ENCODE assay signal across 8 mouse cellular contexts in genomic region chr14:30671095-30671985, GRCm38 (mm10). TPM values are rescaled to one million over a fixed set of nuclear protein-coding genes. Genes with fewer than 3 reads are reported as not detected.
DNase-seq lines count a peak whose midpoint lies in the region; ATAC-seq and TF ChIP-seq lines count a peak whose summit lies in the region.

No protein-coding gene starts in this region.

- no peaks in the 10 kb centered on the region for H3K9me3 ChIP-seq in CH12.LX (replicated peaks; ENCODE audit: low read length)
- H3K9me3 ChIP-seq in liver, embryonic 15.5 days (replicated peaks): no peaks in the 10 kb centered on the region
- no peaks in the 10 kb centered on the region for H3K9me3 ChIP-seq in heart, embryonic 11.5 days (replicated peaks; ENCODE audit: control insufficient read depth, low read length)

- H3K36me3 ChIP-seq in CH12.LX (replicated peaks in 1 of 2; ENCODE audit: control insufficient read depth in 1 of 2, insufficient read depth in 1 of 2, low read length in 1 of 2): peaks cover 56 to 92% of the 10 kb centered on the region in 2 experiments
- H3K36me3 ChIP-seq in liver, embryonic 15.5 days (replicated peaks): peaks cover 47% of the 10 kb centered on the region
- H3K36me3 ChIP-seq in heart, embryonic 11.5 days (ENCODE audit: control insufficient read depth, insufficient read depth, low read length): peaks cover 7% of the 10 kb centered on the region

- 0 out of 2 replicates have a peak, but pooled peaks have one; percentile 10 for ATAC-seq in liver, embryonic 15.5 days (ENCODE audit: insufficient read depth)
- ATAC-seq in heart, embryonic 11.5 days (replicated peaks; ENCODE audit: insufficient number of reproducible peaks, low FRiP score, low TSS enrichment): no peak
- ATAC-seq in CD4-positive, CD25-positive, alpha-beta regulatory T cell, adult 4 months: no peak

- no peak overlapping the region for H3K4me2 ChIP-seq in CH12.LX (ENCODE audit: insufficient read depth, low read depth, poor library complexity, severe bottlenecking)
- H3K4me2 ChIP-seq in liver, embryonic 15.5 days: no peak overlapping the region
- H3K4me2 ChIP-seq in heart, embryonic 11.5 days: no peak overlapping the region

- H3K9ac ChIP-seq in CH12.LX (ENCODE audit: insufficient read depth, low read depth): no peak overlapping the region
- H3K9ac ChIP-seq in liver, embryonic 15.5 days: no peak overlapping the region
- H3K9ac ChIP-seq in heart, embryonic 11.5 days (ENCODE audit: low read depth, low read length): no peak overlapping the region

- TF ChIP-seq CTCF in CH12.LX (conservative IDR thresholded peaks at IDR 0.05 in 1 of 2, IDR thresholded peaks at IDR 0.05 in 1 of 2; ENCODE audit: low read depth in 2 of 2, low read length in 2 of 2): no peak

- peak overlapping the region; percentile 20; the same call in 1 of the 2 replicates for H3K27ac ChIP-seq in CH12.LX (ENCODE audit: insufficient read depth, low read depth)
- peak overlapping the region; percentile 55; the same call in 1 of the 2 replicates for H3K27ac ChIP-seq in liver, embryonic 15.5 days (replicated peaks)
- H3K27ac ChIP-seq in heart, embryonic 11.5 days (ENCODE audit: low read depth, low read length): no peak overlapping the region

- dilution Hi-C loops in CH12.LX (cut with MboI; ENCODE audit: extremely low pct_ligation_motif_present, extremely low pct_unique_long_range_greater_than_20kb, low sequenced_read_pairs): no loop called here

- no peak overlapping the region for H3K4me3 ChIP-seq in CH12.LX (replicated peaks in 1 of 3; ENCODE audit: low read depth in 2 of 3, low read length in 2 of 3, poor library complexity in 1 of 3)
- H3K4me3 ChIP-seq in liver, embryonic 15.5 days (replicated peaks): no peak overlapping the region
- H3K4me3 ChIP-seq in heart, embryonic 11.5 days (ENCODE audit: low read depth, low read length): no peak overlapping the region

- H3K27me3 ChIP-seq in CH12.LX (replicated peaks): no peaks in the 10 kb centered on the region
- H3K27me3 ChIP-seq in liver, embryonic 15.5 days: no peaks in the 10 kb centered on the region
- no peaks in the 10 kb centered on the region for H3K27me3 ChIP-seq in heart, embryonic 11.5 days (ENCODE audit: control insufficient read depth, insufficient read depth, low read length)

- no peak for TF ChIP-seq POLR2A in CH12.LX (IDR thresholded peaks at IDR 0.05; ENCODE audit: low read depth, low read length)

- intact Hi-C loops in left cerebral cortex, postnatal 4 days (cut with DNase I): loop anchor here (5.0 kb wide), 1 partner anchor 79 kb away; no protein-coding TSS in a partner anchor

- peaks cover 0 to 26% of the 10 kb centered on the region in 2 experiments; a peak in 2 of 4 replicates for H3K4me1 ChIP-seq in CH12.LX (ENCODE audit: control insufficient read depth in 1 of 2, insufficient read depth in 2 of 2)
- H3K4me1 ChIP-seq in liver, embryonic 15.5 days (replicated peaks): peaks cover 20% of the 10 kb centered on the region
- no peaks in the 10 kb centered on the region for H3K4me1 ChIP-seq in heart, embryonic 11.5 days (ENCODE audit: control insufficient read depth, insufficient read depth, low read length)

- peak; percentile 39 to 54 for DNase-seq in left cerebral cortex, adult 18-20 months (ENCODE audit: low spot score in 2 of 2)
- DNase-seq in left cerebral cortex, postnatal 4 days: no peak
- DNase-seq in CH12.LX (ENCODE audit: extremely low read depth): no peak
- peak; percentile 72 for DNase-seq in adrenal gland, postnatal 36 days
- no peak for DNase-seq in B cell, adult 2 months

- TF ChIP-seq RAD21 in CH12.LX (IDR thresholded peaks at IDR 0.05; ENCODE audit: low read depth, low read length): no peak

- H3K79me2 ChIP-seq in CH12.LX (replicated peaks; ENCODE audit: control insufficient read depth, extremely low read depth, insufficient read depth, poor library complexity, severe bottlenecking): no peaks in the 10 kb centered on the region

- in situ Hi-C loops in CH12.LX (cut with MboI; ENCODE audit: low pct_ligation_motif_present, low pct_unique_long_range_greater_than_20kb, low sequenced_read_pairs): loop anchor here (5.0 kb wide), 1 partner anchor 84 kb away; no protein-coding TSS in a partner anchor

- no peak for TF ChIP-seq EP300 in CH12.LX (IDR thresholded peaks at IDR 0.05; ENCODE audit: low read length)

- WGBS in liver, embryonic 15.5 days (ENCODE audit: insufficient replicate concordance): 62% methylated on average over 15 of the region's 15 CpGs
- WGBS in heart, embryonic 11.5 days (ENCODE audit: insufficient replicate concordance): 65% methylated on average over 15 of the region's 15 CpGs

TF ChIP-seq in CH12.LX, 34 proteins besides CTCF, POLR2A, EP300 and RAD21:
- no peak for TF ChIP-seq MAZ (IDR thresholded peaks at IDR 0.05; ENCODE audit: low read depth, low read length)
- TF ChIP-seq PAX5 (IDR thresholded peaks at IDR 0.05; ENCODE audit: low read length): no peak
- no peak for TF ChIP-seq KAT2A (IDR thresholded peaks at IDR 0.05; ENCODE audit: insufficient replicate concordance, low read length)
- no peak for TF ChIP-seq JUN (IDR thresholded peaks at IDR 0.05; ENCODE audit: insufficient read depth, low read depth, low read length)
- no peak for TF ChIP-seq MEF2A (IDR thresholded peaks at IDR 0.05; ENCODE audit: borderline replicate concordance, low read depth, low read length)
- no peak for TF ChIP-seq ZMIZ1 (IDR thresholded peaks at IDR 0.05; ENCODE audit: low read depth, low read length)
- no peak for TF ChIP-seq E2F4 (IDR thresholded peaks at IDR 0.05; ENCODE audit: insufficient replicate concordance, low read depth, low read length)
- TF ChIP-seq USF1 (IDR thresholded peaks at IDR 0.05; ENCODE audit: low read depth, low read length): no peak
- TF ChIP-seq CHD2 (IDR thresholded peaks at IDR 0.05; ENCODE audit: low read length): no peak
- TF ChIP-seq SIN3A (IDR thresholded peaks at IDR 0.05; ENCODE audit: low read length): no peak
- TF ChIP-seq MXI1 (IDR thresholded peaks at IDR 0.05; ENCODE audit: low read depth, low read length): no peak
- TF ChIP-seq NELFE (IDR thresholded peaks at IDR 0.05; ENCODE audit: low read depth, low read length): no peak
- no peak for TF ChIP-seq ETS1 (conservative IDR thresholded peaks at IDR 0.05; ENCODE audit: low read depth, low read length)
- TF ChIP-seq ELF1 (IDR thresholded peaks at IDR 0.05; ENCODE audit: low read depth, low read length): no peak
- TF ChIP-seq TBP (conservative IDR thresholded peaks at IDR 0.05; ENCODE audit: low read depth, low read length): no peak
- no peak for TF ChIP-seq POLR2AphosphoS2 (IDR thresholded peaks at IDR 0.05; ENCODE audit: low read depth, low read length)
- no peak for TF ChIP-seq IRF4 (IDR thresholded peaks at IDR 0.05; ENCODE audit: low read depth, low read length)

RNA-seq across cellular contexts. Expression of gene Rft1, which starts 17.2 kb away (rescaled TPM):
- total RNA-seq in left cerebral cortex, adult 18-20 months (2021): 10 to 100 TPM; 10.0 to 10.4 TPM
- 10 to 100 TPM in 1 of 2 experiments, 1 to 10 TPM in 1; 8.3 to 11.9 TPM for total RNA-seq in left cerebral cortex, postnatal 4 days (2021)
- 12.0 and 13.5 TPM in 2 replicates for total RNA-seq in CH12.LX (2012; rRNA removed)
- 25.8 and 26.0 TPM in 2 replicates for total RNA-seq in CH12.LX (2014; rRNA removed)
- polyA plus RNA-seq in CH12.LX (2012; ENCODE audit: insufficient read length, low read depth): 15.3 and 17.7 TPM in 2 replicates
- total RNA-seq in adrenal gland, postnatal 36 days (2021): 10 to 100 TPM; 25.5 to 33.2 TPM
- 3.8 and 4.3 TPM in 2 replicates for polyA plus RNA-seq in liver, embryonic 15.5 days (2015; fragmentation: Nextera tagmentation; extraction: Ambion mirVana)
- 10.3 and 12.3 TPM in 2 replicates for polyA plus RNA-seq in heart, embryonic 11.5 days (2014; fragmentation: Nextera tagmentation; extraction: Ambion mirVana)
- 10 to 100 TPM; 12.8 to 20.0 TPM for polyA plus RNA-seq in CD4-positive, CD25-positive, alpha-beta regulatory T cell, adult 4 months (2017; shearing (Covaris generic))

RNA-seq across cellular contexts. Expression of gene Sfmbt1, which starts 43.3 kb away (rescaled TPM):
- 10 to 100 TPM; 39.3 to 41.0 TPM for total RNA-seq in left cerebral cortex, adult 18-20 months (2021)
- total RNA-seq in left cerebral cortex, postnatal 4 days (2021): 10 to 100 TPM; 28.3 to 32.4 TPM
- total RNA-seq in CH12.LX (2012; rRNA removed) (5.1 and 5.8 TPM in 2 replicates), CH12.LX (2014; rRNA removed) (2.0 and 2.4 TPM in 2 replicates)
- polyA plus RNA-seq in CH12.LX (2012; ENCODE audit: insufficient read length, low read depth): 5.6 and 6.0 TPM in 2 replicates
- total RNA-seq in adrenal gland, postnatal 36 days (2021): 10 to 100 TPM; 27.8 to 29.2 TPM
- 12.5 and 12.8 TPM in 2 replicates for polyA plus RNA-seq in liver, embryonic 15.5 days (2015; fragmentation: Nextera tagmentation; extraction: Ambion mirVana)
- 12.0 and 13.2 TPM in 2 replicates for polyA plus RNA-seq in heart, embryonic 11.5 days (2014; fragmentation: Nextera tagmentation; extraction: Ambion mirVana)
- 10 to 100 TPM; 10.8 to 12.6 TPM for polyA plus RNA-seq in CD4-positive, CD25-positive, alpha-beta regulatory T cell, adult 4 months (2017; shearing (Covaris generic))

RNA-seq across cellular contexts. Expression of gene Prkcd, which starts 45.3 kb away (rescaled TPM):
- total RNA-seq in left cerebral cortex, adult 18-20 months (2021): 10 to 100 TPM; 11.4 to 12.7 TPM
- 10 to 100 TPM; 39.5 to 41.4 TPM for total RNA-seq in left cerebral cortex, postnatal 4 days (2021)
- total RNA-seq in CH12.LX (2012; rRNA removed) (109 and 110 TPM in 2 replicates), CH12.LX (2014; rRNA removed) (119 and 122 TPM in 2 replicates)
- 186 and 189 TPM in 2 replicates for polyA plus RNA-seq in CH12.LX (2012; ENCODE audit: insufficient read length, low read depth)
- total RNA-seq in adrenal gland, postnatal 36 days (2021): 100 to 1,000 TPM; 101 to 162 TPM
- 20.0 and 21.5 TPM in 2 replicates for polyA plus RNA-seq in liver, embryonic 15.5 days (2015; fragmentation: Nextera tagmentation; extraction: Ambion mirVana)
- 25.5 and 28.1 TPM in 2 replicates for polyA plus RNA-seq in heart, embryonic 11.5 days (2014; fragmentation: Nextera tagmentation; extraction: Ambion mirVana)
- polyA plus RNA-seq in CD4-positive, CD25-positive, alpha-beta regulatory T cell, adult 4 months (2017; shearing (Covaris generic)): 10 to 100 TPM; 32.5 to 37.2 TPM

Comparison
In these comparisons a context has a peak if more than half of its experiments do, and no peak if none do; other contexts are left out.
1. DNase-seq: peak in left cerebral cortex, adult 18-20 months (2 of 2) and adrenal gland, postnatal 36 days (2 of 2); none in left cerebral cortex, postnatal 4 days (single experiment), CH12.LX (single experiment) and B cell, adult 2 months (0 of 2).
2. RNA of gene Sfmbt1, which starts 43.3 kb away (total RNA-seq): 39.3 to 41.0 TPM in left cerebral cortex, adult 18-20 months, 28.3 to 32.4 TPM in left cerebral cortex, postnatal 4 days and 27.8 to 29.2 TPM in adrenal gland, postnatal 36 days; 2.0 to 5.8 TPM in CH12.LX; every median in the first group is over 4 times any median in the second.